Mouse (Mus musculus): ENCODE data around the gene Pip4k2b.
A peak's percentile ranks its signal among the peaks of the same experiment; 100 is the strongest.
"Not testable (repeated sequence)": the region's sequence is repeated elsewhere in the genome, so short reads cannot be mapped to it uniquely, and the experiment has no call there.

The Pip4k2b gene

DNA sequence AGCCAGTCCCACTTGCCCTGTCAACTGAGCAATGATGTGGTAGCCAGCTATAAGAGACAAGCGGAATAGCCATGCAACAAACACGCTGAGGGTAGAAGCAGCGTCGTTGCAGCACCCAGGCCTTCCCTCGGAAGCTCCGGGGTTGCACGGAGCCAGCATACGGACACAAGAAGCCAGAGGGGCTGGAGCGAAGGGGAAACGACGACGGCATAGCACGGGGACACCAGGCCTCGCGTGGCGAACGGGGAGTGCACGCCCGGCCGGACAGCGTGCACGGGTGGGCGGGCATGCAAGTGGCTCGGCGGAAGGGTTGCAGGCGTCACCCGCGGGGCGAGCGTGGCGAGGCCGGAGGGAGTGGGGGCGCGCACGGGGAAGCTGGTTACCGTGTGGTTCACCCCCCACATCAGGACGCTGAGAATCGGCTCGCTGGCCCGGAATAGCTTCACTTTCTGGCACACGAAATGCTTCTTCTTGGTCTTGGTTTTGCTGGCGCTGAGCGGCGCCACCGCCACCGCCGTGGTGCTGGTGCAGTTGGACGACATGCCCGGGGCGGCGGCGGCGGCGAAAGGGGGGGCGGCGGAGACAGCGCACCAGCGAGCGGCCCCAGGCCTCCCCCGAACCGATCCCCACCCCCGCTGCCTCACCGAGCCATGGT is at the start of gene Pip4k2b:
Gene Pip4k2b (minus strand): TSS at position 642 of the 655 bp plus-strand sequence.
- no peak for DNase-seq

GRCm38 (mm10) chr11:97793165-97793564 is 48.7 kb upstream of the Pip4k2b start:
- no peak for DNase-seq

- DNase-seq: not testable (repeated sequence)
Measured at GRCm38 (mm10) chr11:97790778-97791438, 46.4 kb upstream of the Pip4k2b start.

DNA sequence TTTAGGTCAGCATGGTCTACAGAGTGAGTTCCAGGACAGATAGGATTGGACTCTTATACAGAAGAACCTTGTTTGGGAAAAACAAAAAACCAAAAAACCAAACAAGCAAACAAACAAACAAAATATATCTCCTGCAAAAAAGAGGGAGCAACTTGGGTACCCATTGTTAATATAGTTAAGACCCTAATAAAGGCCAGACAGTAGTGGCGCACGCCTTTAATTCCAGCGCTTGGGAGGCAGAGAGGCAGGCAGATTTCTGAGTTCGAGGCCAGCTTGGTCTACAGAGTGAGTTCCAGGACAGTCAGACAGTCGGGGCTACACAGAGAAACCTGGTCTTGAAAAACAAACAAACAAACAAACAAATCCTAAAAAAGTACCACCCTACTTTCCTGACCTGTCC is 45.2 kb upstream of the Pip4k2b start:
- DNase-seq: no peak

GRCm38 (mm10) chr11:97787961-97788360 is 43.5 kb upstream of the Pip4k2b start:
- DNase-seq: no peak

GRCm38 (mm10) chr11:97782564-97782895 is 38.0 kb upstream of the Pip4k2b start:
- DNase-seq: no peak

DNA sequence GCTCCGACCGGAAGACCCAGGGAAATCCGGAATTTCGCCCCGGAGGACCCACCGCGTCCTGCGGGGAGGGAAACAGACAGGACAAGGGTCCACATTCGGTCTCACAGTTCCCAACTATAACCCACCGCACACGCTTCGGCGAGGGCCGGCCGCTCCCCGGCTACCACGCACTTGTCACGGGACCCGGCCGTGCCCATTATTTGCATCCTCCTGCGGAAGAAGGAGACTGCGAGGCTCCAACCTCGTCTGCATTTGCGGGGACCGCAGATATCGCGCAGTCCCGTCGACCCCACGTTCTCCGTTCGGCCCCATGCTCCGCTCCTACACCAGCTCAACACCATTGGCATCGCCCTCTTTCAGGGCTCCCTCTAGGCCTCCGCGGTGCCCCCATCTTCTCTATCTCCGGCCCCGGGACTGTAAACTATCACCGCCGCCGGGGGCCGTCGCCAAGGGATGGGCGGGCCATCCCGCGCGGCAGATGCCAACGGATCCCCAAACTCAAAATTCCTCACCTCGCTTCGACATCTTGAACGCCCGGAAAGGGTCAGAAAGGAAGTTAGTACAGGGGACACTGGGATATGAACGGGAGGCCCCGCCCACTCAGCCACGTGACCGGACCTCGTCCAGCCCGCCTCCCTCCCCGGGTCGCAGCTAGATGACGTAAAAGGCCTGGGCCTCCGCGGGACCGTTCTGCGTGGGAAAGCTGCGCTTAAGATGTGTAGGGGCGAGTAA is 37.5 kb upstream of the Pip4k2b start, which contains the start of gene Rpl23:
Gene Rpl23 (minus strand): TSS at position 606 of the 732 bp plus-strand sequence.
- peak; percentile 94 to 96 for DNase-seq

DNA sequence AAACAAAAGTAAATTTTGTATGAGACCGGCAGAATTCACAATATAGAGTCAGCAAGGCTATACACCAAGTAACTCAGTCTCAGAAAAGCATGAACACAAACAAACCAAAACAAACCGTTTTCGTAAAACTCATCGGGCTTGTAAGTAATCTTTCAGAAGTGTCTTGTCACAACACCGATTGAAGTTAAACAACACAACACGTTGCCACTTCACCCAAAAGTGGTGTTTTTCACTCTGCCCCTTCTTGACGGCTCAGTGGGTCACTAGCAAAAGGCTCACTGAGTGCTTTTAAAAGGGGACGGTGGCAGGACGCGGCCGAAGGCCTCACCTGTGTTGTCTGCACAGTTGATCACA is 37.0 kb upstream of the Pip4k2b start:
- no peak for DNase-seq

DNA sequence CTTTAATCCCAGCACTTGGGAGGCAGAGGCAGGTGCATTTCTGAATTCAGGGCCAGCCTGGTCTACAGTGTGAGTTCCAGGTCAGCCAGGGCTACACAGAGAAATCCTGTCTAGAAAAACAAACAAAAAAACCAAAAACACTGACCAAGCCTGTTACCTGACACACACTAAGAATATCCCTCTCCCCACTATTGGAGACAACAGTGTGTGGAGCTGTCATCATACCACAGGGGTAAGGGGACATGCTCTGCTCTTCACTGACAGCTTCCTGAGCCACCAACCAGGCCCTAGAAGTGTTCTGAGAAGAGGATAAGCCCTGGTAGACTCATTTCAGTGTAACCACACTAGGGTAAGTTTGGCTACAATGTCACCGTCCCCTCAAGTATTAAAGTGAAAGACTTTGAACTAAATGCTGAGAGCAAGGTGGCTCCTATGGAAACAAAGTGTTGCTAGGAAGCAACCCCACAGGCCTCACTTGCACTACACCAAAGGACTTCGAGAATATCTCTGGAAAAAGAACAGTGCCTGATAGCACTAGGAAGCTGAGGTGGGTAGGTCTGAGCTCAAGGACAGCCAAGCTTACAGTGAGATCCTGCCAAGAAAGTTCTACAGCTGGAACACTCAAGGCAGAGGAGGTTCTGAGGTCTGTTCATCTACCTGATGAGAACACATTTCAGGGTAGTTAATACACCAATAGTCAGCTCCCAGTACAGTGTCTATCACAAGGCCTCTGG is 35.6 kb upstream of the Pip4k2b start:
- no peak for DNase-seq

DNA sequence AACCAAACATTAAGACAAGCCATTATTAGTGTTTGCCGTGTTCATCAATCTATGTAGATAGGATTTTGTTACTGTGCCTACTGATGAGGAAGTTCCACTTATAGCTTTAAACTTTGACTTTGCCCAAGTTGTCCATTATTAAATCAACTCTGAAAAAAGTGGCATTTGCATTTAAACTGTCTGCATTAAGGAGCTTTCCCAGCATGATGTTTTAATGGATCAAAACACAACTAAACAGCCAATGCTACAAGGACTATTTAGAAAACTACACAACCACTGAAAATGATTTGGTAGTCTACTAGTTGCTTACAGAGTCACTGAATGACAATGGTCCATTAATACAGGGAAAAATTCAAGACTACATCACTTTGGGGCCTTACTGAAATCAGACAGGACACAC is 34.4 kb upstream of the Pip4k2b start:
- DNase-seq: no peak

DNA sequence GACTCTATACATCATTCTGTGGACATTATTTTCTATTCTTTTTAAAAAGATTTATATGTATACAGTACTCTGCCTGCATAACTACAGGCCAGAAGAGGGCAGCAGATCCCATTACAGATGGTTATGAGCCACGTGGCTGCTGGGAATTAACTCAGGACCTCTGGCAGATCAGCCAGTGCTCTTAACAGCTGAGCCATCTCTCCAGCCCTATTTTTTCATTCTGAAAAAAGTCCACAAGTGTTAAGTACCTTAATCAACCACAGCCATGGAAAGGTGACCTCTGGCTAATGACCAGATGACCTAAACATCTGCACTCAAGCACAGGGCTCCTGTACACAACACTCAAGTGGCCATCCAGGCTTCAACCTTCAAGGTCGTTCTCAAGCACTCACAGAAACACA is 32.6 kb upstream of the Pip4k2b start:
- no peak for DNase-seq

DNA sequence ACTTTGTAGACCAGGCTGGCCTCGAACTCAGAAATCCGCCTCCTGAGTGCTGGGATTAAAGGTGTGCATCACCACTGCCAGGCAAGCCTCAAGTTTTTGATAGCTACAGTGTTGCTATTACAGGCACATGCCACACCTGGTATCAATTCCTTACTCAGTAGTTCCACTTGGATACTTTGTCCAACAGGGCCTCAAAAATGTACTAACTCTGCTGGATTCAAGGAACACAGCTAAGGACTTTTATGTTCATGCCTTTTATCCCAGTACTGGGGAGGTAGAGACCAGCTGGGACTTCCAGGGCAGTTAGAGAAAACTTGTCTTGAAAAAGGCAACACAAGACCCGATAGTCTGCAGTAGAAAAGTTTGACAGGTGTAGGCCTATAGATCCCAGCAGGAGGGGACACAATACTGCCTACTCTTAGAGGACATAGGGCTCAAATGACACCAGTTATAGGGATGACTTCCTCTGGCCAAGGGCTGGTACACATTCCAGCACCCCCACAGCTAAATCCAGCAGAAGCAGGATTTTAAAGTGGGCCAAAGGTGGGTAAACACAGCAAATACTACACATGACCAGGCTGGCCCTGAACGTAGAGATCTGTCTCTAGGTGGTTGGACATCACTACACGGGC is 32.1 kb upstream of the Pip4k2b start:
- DNase-seq: no peak

DNA sequence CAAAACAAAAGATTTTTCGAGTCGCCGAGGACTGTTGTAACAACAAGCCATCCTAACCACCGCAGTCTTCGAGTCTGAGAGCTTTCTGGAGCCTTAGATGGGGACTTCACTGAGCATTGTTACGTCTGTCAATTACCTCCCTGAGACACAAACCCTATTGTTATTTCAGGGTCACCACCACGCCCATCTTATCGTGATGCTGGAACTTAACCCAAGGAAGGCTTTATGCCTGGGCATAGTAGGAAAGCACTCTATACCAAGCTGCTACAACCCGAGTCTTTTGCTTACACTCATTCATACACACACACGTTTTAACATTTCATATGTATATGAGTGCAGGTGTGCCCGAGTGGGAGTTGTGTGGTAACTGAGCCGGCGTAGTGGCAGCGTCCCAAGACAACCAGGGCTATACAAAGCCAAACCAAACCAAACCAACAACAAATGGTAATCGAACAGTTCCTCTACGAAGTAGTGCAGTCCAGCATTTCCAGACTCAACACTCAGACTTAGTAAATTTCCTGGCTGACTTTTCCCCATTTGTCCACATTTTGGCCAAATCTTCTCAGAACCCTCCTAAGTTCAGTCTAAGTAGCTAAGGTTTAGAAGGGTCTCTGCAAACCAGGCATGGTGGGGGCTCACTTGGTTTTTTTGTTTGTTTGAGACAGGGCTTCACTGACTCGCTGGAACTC is 31.4 kb upstream of the Pip4k2b start, which contains the start of gene 1700001P01Rik:
Gene 1700001P01Rik (minus strand): TSS at position 111 of the 689 bp plus-strand sequence.
- no peak for DNase-seq

DNA sequence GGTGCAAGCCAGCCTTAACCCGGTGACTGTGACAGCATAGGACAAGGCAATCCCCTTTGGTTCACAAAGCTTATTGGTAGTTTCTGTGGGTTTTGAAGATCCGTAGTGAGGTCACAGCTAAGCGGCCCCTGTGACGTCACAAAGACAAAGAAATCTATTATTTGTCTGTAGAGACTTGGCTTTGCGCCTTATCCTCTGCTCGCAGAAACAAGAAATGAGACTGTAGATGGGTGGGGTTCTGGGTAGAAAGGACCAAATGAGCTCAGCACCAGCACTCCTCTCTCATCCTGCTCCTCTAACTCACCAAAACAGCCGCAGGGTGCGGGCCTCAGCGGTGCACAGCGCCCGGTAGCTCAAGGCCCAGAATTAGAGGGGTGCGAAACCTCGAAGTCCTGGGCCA is 30.7 kb upstream of the Pip4k2b start:
- no peak for DNase-seq

GRCm38 (mm10) chr11:97771410-97771809 is 26.9 kb upstream of the Pip4k2b start:
- no peak for DNase-seq

DNA sequence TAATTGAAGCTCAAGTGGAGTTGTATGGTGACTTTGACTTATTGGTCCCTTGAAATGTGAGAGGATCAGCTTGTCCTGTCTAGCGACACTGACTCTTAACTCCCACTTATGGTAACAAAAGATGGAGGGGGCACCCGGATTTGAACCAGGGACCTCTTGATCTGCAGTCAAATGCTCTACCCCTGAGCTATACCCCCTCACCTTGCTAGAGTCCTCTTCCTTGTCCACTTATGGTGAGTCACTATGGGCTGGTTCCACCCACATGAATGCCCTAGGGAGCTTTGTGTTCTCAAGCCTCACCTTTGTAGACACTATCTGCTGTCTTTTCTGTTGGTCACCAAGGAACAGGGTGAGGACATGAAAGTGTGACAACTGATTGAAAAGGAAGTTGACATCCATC is 25.2 kb upstream of the Pip4k2b start:
- DNase-seq: no peak

- peak; percentile 86 to 90 for DNase-seq
Measured at GRCm38 (mm10) chr11:97766154-97766881, 21.8 kb upstream of the Pip4k2b start, which contains the start of gene Cwc25. Cwc25 (minus strand) TSS chr11:97766556.

DNA sequence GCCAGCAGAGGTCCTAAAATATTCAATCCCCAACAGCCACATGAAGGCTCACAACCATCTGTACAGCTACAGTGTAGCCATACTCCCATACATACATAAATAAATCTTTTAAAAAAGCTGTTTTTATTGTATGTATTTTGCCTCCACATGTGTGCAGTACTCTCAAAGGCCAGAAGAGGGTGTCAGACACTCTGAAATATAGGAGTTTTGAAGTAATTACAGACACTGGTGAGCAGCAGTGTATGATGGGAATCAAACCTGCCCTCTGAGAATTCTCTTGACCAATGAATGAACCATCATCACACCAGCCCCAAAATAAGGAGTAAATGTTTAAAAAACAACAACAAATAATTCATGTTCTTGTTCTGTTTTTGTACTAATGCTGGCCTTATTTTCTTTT is 17.1 kb upstream of the Pip4k2b start:
- DNase-seq: no peak

DNA sequence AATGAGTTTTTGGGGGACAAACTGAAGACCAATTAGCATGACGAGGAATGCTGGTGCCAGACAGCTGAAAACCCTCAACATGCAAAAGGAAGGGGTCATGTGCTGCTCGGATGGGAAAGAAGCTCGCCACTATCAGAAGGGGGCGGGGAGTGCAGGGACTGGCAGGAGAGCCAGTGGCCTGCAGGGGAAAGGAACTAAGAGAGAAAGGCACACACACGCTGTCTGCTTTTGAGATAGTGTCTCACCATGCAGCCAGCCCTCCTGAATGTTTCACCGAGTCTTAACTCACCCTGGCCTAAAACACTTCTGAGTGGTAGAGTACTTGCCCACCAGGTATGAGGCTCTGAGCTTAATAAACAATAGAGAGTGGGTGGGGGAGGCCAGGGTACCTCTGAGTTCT is 14.4 kb upstream of the Pip4k2b start:
- no peak for DNase-seq

GRCm38 (mm10) chr11:97758125-97758524 is 13.6 kb upstream of the Pip4k2b start:
- no peak for DNase-seq

DNA sequence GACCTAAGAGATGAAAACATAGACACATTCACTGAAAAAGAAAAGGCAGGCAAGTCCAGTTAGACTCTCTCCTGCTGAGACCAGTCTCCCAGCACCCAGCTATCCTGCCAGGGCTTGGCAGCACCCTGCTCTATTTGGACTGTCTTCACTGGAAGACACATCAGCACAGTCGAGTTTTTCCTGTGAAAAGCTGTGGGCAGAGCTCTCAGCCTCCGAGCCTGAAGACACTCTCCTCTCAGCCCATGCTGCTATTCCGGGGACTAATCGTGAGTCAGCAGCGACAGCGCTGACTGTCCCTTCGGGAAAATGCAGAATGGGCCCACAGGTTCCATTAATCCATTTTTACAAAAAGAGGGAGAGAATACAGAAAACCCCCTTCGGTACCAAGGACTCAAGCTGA is 8.8 kb upstream of the Pip4k2b start:
- no peak for DNase-seq

Data from thymus, adult 18-20 months (tissue).